Mouse (Mus musculus) hindbrain, embryonic 11.5 days (tissue): ENCODE measurements around the gene Slc25a12. TPM values are rescaled to one million over a fixed set of nuclear protein-coding genes. Genes with fewer than 3 reads are reported as not detected.

Source experiments
- ATAC-seq: fragments of 200-750 bp; cut with Nextera tagmentation; 2 replicates; pipeline ENCODE4 v1.8.0; 2017; ENCODE audit warnings: mild to moderate bottlenecking, moderate TSS enrichment, moderate library complexity; ENCODE audit not compliant: low FRiP score
- DNase-seq: peaks from one replicate; pipeline ENCODE4 v3.0.0-alpha.2; 2015; ENCODE audit warnings: low spot score
- H3K27ac ChIP-seq: fragments of 300-500 bp; sonication (generic); 2 replicates; pipeline ENCODE4 v1.5.1; 2014; ENCODE audit warnings: mild to moderate bottlenecking, low read depth, low read length
- H3K27me3 ChIP-seq: fragments of 300-500 bp; sonication (generic); 2 replicates; pipeline ENCODE4 v1.6.1; 2014; ENCODE audit warnings: mild to moderate bottlenecking, low read length, moderate library complexity, mixed read lengths; ENCODE audit not compliant: control insufficient read depth, insufficient read depth
- H3K36me3 ChIP-seq: fragments of 300-500 bp; sonication (generic); 2 replicates; pipeline ENCODE4 v1.6.1; 2014; ENCODE audit warnings: mild to moderate bottlenecking, low read length, moderate library complexity, mixed read lengths; ENCODE audit not compliant: control insufficient read depth, insufficient read depth
- H3K4me1 ChIP-seq: fragments of 300-500 bp; sonication (generic); replicated peaks from 2 replicates; pipeline ENCODE4 v1.6.1; 2014; ENCODE audit warnings: low read length, mixed read lengths; ENCODE audit not compliant: control insufficient read depth, insufficient read depth
- H3K4me2 ChIP-seq: fragments of 300-500 bp; sonication (generic); replicated peaks from 2 replicates; pipeline ENCODE4 v1.6.1; 2014; ENCODE audit warnings: mild to moderate bottlenecking, low read depth, low read length
- H3K4me3 ChIP-seq: fragments of 300-500 bp; sonication (generic); 2 replicates; pipeline ENCODE4 v1.5.1; 2014; ENCODE audit warnings: low read depth, low read length
- H3K9ac ChIP-seq: fragments of 300-500 bp; sonication (generic); 2 replicates; pipeline ENCODE4 v1.6.1; 2014; ENCODE audit warnings: low read depth, low read length
- H3K9me3 ChIP-seq: fragments of 300-500 bp; sonication (generic); 2 replicates; pipeline ENCODE4 v1.6.1; 2016; ENCODE audit warnings: low read length; ENCODE audit not compliant: control insufficient read depth
- WGBS: fragments of 180-500 bp; shearing (Covaris S2); extraction: QIAGEN DNeasy Blood & Tissue Kit; methylation state at CpG from one replicate; pipeline ENCODE4 v1.1.7; 2014; 5-methylcytosine and 5-hydroxymethylcytosine counted together
- polyA plus RNA-seq: library from polyadenylated mRNA; unstranded; fragments of >200 nt; fragmentation: Nextera tagmentation; extraction: Ambion mirVana; gene quantifications from 2 replicates; pipeline ENCODE4 v1.2.1, GENCODE M21; 2014

Slc25a12 gene
- polyA plus RNA-seq, 1 experiment from 2014 or later = 41.5 TPM

- ATAC-seq = no peak
- no peak for DNase-seq
- no peaks in the 10 kb centered on the region for H3K36me3 ChIP-seq
Measured at GRCm38 (mm10) chr2:71304821-71305220, 62.7 kb downstream of the Slc25a12 start.

GRCm38 (mm10) chr2:71303221-71303620 lies 64.3 kb downstream of the Slc25a12 start:
- no peak overlapping the region for H3K27ac ChIP-seq
- DNase-seq (no peak), ATAC-seq (no peak)

More at GRCm38 (mm10) chr2:71304821-71305220, 62.7 kb downstream of the Slc25a12 start:
- no peaks in the 10 kb centered on the region for H3K9me3 ChIP-seq
- no peak overlapping the region for H3K9ac ChIP-seq
- H3K4me3 ChIP-seq = no peak overlapping the region
- H3K4me2 ChIP-seq = no peak overlapping the region
- WGBS = 48% methylated on average over 3 of the region's 3 CpGs
- H3K4me1 ChIP-seq = no peaks in the 10 kb centered on the region
- no peak overlapping the region for H3K27ac ChIP-seq
- no peaks in the 10 kb centered on the region for H3K27me3 ChIP-seq

GRCm38 (mm10) chr2:71302156-71302663 lies 65.3 kb downstream of the Slc25a12 start:
- Histone ChIP-seq H3K27ac (no peak overlapping the region), H3K9me3 (no peaks in the 10 kb centered on the region), H3K4me3 (no peak overlapping the region), H3K4me1 (no peaks in the 10 kb centered on the region), H3K9ac (no peak overlapping the region), H3K4me2 (no peak overlapping the region), H3K36me3 (no peaks in the 10 kb centered on the region), H3K27me3 (no peaks in the 10 kb centered on the region)
- WGBS = 76% methylated on average over 3 of the region's 3 CpGs
- ATAC-seq (no peak), DNase-seq (no peak)

More at GRCm38 (mm10) chr2:71303221-71303620, 64.3 kb downstream of the Slc25a12 start:
- Histone ChIP-seq H3K27me3 (no peaks in the 10 kb centered on the region), H3K36me3 (no peaks in the 10 kb centered on the region), H3K4me1 (no peaks in the 10 kb centered on the region), H3K9ac (no peak overlapping the region), H3K4me3 (no peak overlapping the region), H3K9me3 (no peaks in the 10 kb centered on the region), H3K4me2 (no peak overlapping the region)

GRCm38 (mm10) chr2:71298729-71299128 lies 68.8 kb downstream of the Slc25a12 start:
- no peak overlapping the region for H3K27ac ChIP-seq
- no peaks in the 10 kb centered on the region for H3K36me3 ChIP-seq
- H3K9me3 ChIP-seq = no peaks in the 10 kb centered on the region
- no peak overlapping the region for H3K9ac ChIP-seq
- no peak overlapping the region for H3K4me2 ChIP-seq
- no peak for DNase-seq
- no peak overlapping the region for H3K4me3 ChIP-seq
- no peaks in the 10 kb centered on the region for H3K27me3 ChIP-seq
- no peak for ATAC-seq
- 94% methylated on average over 1 of the region's 1 CpGs for WGBS
- no peaks in the 10 kb centered on the region for H3K4me1 ChIP-seq

- ATAC-seq (no peak), DNase-seq (no peak)
- 78% methylated on average over 1 of the region's 1 CpGs for WGBS
- Histone ChIP-seq H3K27me3 (no peaks in the 10 kb centered on the region), H3K4me1 (no peaks in the 10 kb centered on the region), H3K9me3 (no peaks in the 10 kb centered on the region), H3K4me3 (no peak overlapping the region), H3K4me2 (no peak overlapping the region), H3K27ac (no peak overlapping the region), H3K9ac (no peak overlapping the region), H3K36me3 (no peaks in the 10 kb centered on the region)
Measured at GRCm38 (mm10) chr2:71297501-71297900, 70.0 kb downstream of the Slc25a12 start.

GRCm38 (mm10) chr2:71295844-71296243 lies 71.7 kb downstream of the Slc25a12 start:
- Histone ChIP-seq H3K4me2 (no peak overlapping the region), H3K36me3 (no peaks in the 10 kb centered on the region), H3K27ac (no peak overlapping the region), H3K27me3 (no peaks in the 10 kb centered on the region), H3K9ac (no peak overlapping the region), H3K4me1 (no peaks in the 10 kb centered on the region), H3K4me3 (no peak overlapping the region), H3K9me3 (no peaks in the 10 kb centered on the region)
- 81% methylated on average over 12 of the region's 12 CpGs for WGBS
- no peak for ATAC-seq
- DNase-seq = no peak

- Histone ChIP-seq H3K36me3 (no peaks in the 10 kb centered on the region), H3K9me3 (no peaks in the 10 kb centered on the region), H3K4me2 (no peak overlapping the region), H3K27ac (no peak overlapping the region), H3K27me3 (no peaks in the 10 kb centered on the region), H3K4me3 (no peak overlapping the region), H3K9ac (no peak overlapping the region), H3K4me1 (no peaks in the 10 kb centered on the region)
- ATAC-seq (no peak), DNase-seq (no peak)
- 49% methylated on average over 7 of the region's 7 CpGs for WGBS
Measured at GRCm38 (mm10) chr2:71294489-71294888, 73.1 kb downstream of the Slc25a12 start.

GRCm38 (mm10) chr2:71293983-71294382 lies 73.6 kb downstream of the Slc25a12 start:
- Histone ChIP-seq H3K4me2 (no peak overlapping the region), H3K36me3 (no peaks in the 10 kb centered on the region), H3K4me3 (no peak overlapping the region), H3K4me1 (no peaks in the 10 kb centered on the region), H3K9me3 (no peaks in the 10 kb centered on the region), H3K27me3 (no peaks in the 10 kb centered on the region), H3K27ac (no peak overlapping the region), H3K9ac (no peak overlapping the region)
- DNase-seq (no peak), ATAC-seq (no peak)
- 84% methylated on average over 3 of the region's 3 CpGs for WGBS

GRCm38 (mm10) chr2:71291566-71291965 lies 76.0 kb downstream of the Slc25a12 start:
- Histone ChIP-seq H3K9ac (no peak overlapping the region), H3K4me2 (no peak overlapping the region), H3K4me3 (no peak overlapping the region), H3K27me3 (no peaks in the 10 kb centered on the region), H3K27ac (no peak overlapping the region), H3K4me1 (no peaks in the 10 kb centered on the region), H3K36me3 (no peaks in the 10 kb centered on the region), H3K9me3 (no peaks in the 10 kb centered on the region)
- ATAC-seq = no peak
- 41% methylated on average over 5 of the region's 5 CpGs for WGBS
- DNase-seq = no peak
